Mouse (Mus musculus): ENCODE results near the gene Gne. TPM values are rescaled to one million over a fixed set of nuclear protein-coding genes. Genes with fewer than 3 reads are reported as not detected.

The Gne gene
- polyA plus RNA-seq, 1 experiment = 23.3 TPM

- no peak for DNase-seq
- 84% methylated on average over 11 of the region's 11 CpGs for WGBS
- TF ChIP-seq CTCF (IDR thresholded peaks at IDR 0.05; ENCODE audit: borderline replicate concordance, insufficient read depth, low read depth, low read length) (no peak), POLR2A (IDR thresholded peaks at IDR 0.05; ENCODE audit: borderline replicate concordance, insufficient read depth, low read length) (no peak)
These were observed 61.2 kb downstream of the Gne start for GRCm38 (mm10) chr4:44022766-44023165.

GRCm38 (mm10) chr4:44022323-44022722 is 61.7 kb downstream of the Gne start:
- TF ChIP-seq CTCF (IDR thresholded peaks at IDR 0.05; ENCODE audit: borderline replicate concordance, insufficient read depth, low read depth, low read length) = no peak
- TF ChIP-seq POLR2A (IDR thresholded peaks at IDR 0.05; ENCODE audit: borderline replicate concordance, insufficient read depth, low read length) = no peak
- Histone ChIP-seq H3K4me1 (ENCODE audit: control insufficient read depth, insufficient read depth, low read length) (no peaks in the 10 kb centered on the region), H3K27ac (ENCODE audit: insufficient read depth, low read length) (no peak overlapping the region), H3K27me3 (ENCODE audit: control insufficient read depth, insufficient read depth, low read length) (no peaks in the 10 kb centered on the region), H3K4me3 (replicated peaks; ENCODE audit: insufficient read depth, low read depth, low read length) (no peak overlapping the region)
- no peak for DNase-seq
- 88% methylated on average over 4 of the region's 4 CpGs for WGBS

More at GRCm38 (mm10) chr4:44022766-44023165, 61.2 kb downstream of the Gne start:
- Histone ChIP-seq H3K4me3 (replicated peaks; ENCODE audit: insufficient read depth, low read depth, low read length) (no peak overlapping the region), H3K27me3 (ENCODE audit: control insufficient read depth, insufficient read depth, low read length) (no peaks in the 10 kb centered on the region), H3K4me1 (ENCODE audit: control insufficient read depth, insufficient read depth, low read length) (no peaks in the 10 kb centered on the region), H3K27ac (ENCODE audit: insufficient read depth, low read length) (no peak overlapping the region)

- TF ChIP-seq CTCF (IDR thresholded peaks at IDR 0.05; ENCODE audit: borderline replicate concordance, insufficient read depth, low read depth, low read length) (no peak), POLR2A (IDR thresholded peaks at IDR 0.05; ENCODE audit: borderline replicate concordance, insufficient read depth, low read length) (no peak)
- no peak overlapping the region for H3K4me3 ChIP-seq (replicated peaks; ENCODE audit: insufficient read depth, low read depth, low read length)
- WGBS = 79% methylated on average over 12 of the region's 12 CpGs
These were observed 67.2 kb downstream of the Gne start for GRCm38 (mm10) chr4:44016791-44017190.

GRCm38 (mm10) chr4:44016071-44016470 is 67.9 kb downstream of the Gne start:
- Histone ChIP-seq H3K27me3 (ENCODE audit: control insufficient read depth, insufficient read depth, low read length) (no peaks in the 10 kb centered on the region), H3K27ac (ENCODE audit: insufficient read depth, low read length) (no peak overlapping the region), H3K4me3 (replicated peaks; ENCODE audit: insufficient read depth, low read depth, low read length) (no peak overlapping the region), H3K4me1 (ENCODE audit: control insufficient read depth, insufficient read depth, low read length) (peaks cover 3% of the 10 kb centered on the region)
- no peak for TF ChIP-seq CTCF (IDR thresholded peaks at IDR 0.05; ENCODE audit: borderline replicate concordance, insufficient read depth, low read depth, low read length)
- TF ChIP-seq POLR2A (IDR thresholded peaks at IDR 0.05; ENCODE audit: borderline replicate concordance, insufficient read depth, low read length) = no peak
- DNase-seq = no peak
- 87% methylated on average over 4 of the region's 4 CpGs for WGBS

More at GRCm38 (mm10) chr4:44016791-44017190, 67.2 kb downstream of the Gne start:
- Histone ChIP-seq H3K27me3 (ENCODE audit: control insufficient read depth, insufficient read depth, low read length) (no peaks in the 10 kb centered on the region), H3K27ac (ENCODE audit: insufficient read depth, low read length) (no peak overlapping the region), H3K4me1 (ENCODE audit: control insufficient read depth, insufficient read depth, low read length) (peaks cover 3% of the 10 kb centered on the region)
- DNase-seq = no peak

GRCm38 (mm10) chr4:44013391-44014070 is 70.4 kb downstream of the Gne start:
- Histone ChIP-seq H3K27ac (ENCODE audit: insufficient read depth, low read length) (no peak overlapping the region), H3K27me3 (ENCODE audit: control insufficient read depth, insufficient read depth, low read length) (no peaks in the 10 kb centered on the region), H3K4me1 (ENCODE audit: control insufficient read depth, insufficient read depth, low read length) (peaks cover 3% of the 10 kb centered on the region), H3K4me3 (replicated peaks; ENCODE audit: insufficient read depth, low read depth, low read length) (peak overlapping the region; percentile 74)
- 26% methylated on average over 11 of the region's 11 CpGs for WGBS
- DNase-seq = no peak
- TF ChIP-seq CTCF (IDR thresholded peaks at IDR 0.05; ENCODE audit: borderline replicate concordance, insufficient read depth, low read depth, low read length) (no peak), POLR2A (IDR thresholded peaks at IDR 0.05; ENCODE audit: borderline replicate concordance, insufficient read depth, low read length) (no peak)

- H3K27ac ChIP-seq (ENCODE audit: insufficient read depth, low read length) = peak overlapping the region; percentile 39
- no peaks in the 10 kb centered on the region for H3K27me3 ChIP-seq (ENCODE audit: control insufficient read depth, insufficient read depth, low read length)
- peak; percentile 92 to 97 for DNase-seq
- WGBS = under 1% methylated on average over 77 of the region's 77 CpGs
- H3K4me3 ChIP-seq (replicated peaks; ENCODE audit: insufficient read depth, low read depth, low read length) = peak overlapping the region; percentile 74
- peaks cover 3% of the 10 kb centered on the region for H3K4me1 ChIP-seq (ENCODE audit: control insufficient read depth, insufficient read depth, low read length)
- TF ChIP-seq POLR2A (IDR thresholded peaks at IDR 0.05; ENCODE audit: borderline replicate concordance, insufficient read depth, low read length) (peak; percentile 86), CTCF (IDR thresholded peaks at IDR 0.05; ENCODE audit: borderline replicate concordance, insufficient read depth, low read depth, low read length) (no peak)
These were observed 71.3 kb downstream of the Gne start for GRCm38 (mm10) chr4:44012376-44013367.

- H3K4me3 ChIP-seq (replicated peaks; ENCODE audit: insufficient read depth, low read depth, low read length) = peak overlapping the region; percentile 74
- 79% methylated on average over 3 of the region's 3 CpGs for WGBS
- no peak overlapping the region for H3K27ac ChIP-seq (ENCODE audit: insufficient read depth, low read length)
- DNase-seq = no peak
- H3K27me3 ChIP-seq (ENCODE audit: control insufficient read depth, insufficient read depth, low read length) = no peaks in the 10 kb centered on the region
- peaks cover 3% of the 10 kb centered on the region for H3K4me1 ChIP-seq (ENCODE audit: control insufficient read depth, insufficient read depth, low read length)
- TF ChIP-seq POLR2A (IDR thresholded peaks at IDR 0.05; ENCODE audit: borderline replicate concordance, insufficient read depth, low read length) (no peak), CTCF (IDR thresholded peaks at IDR 0.05; ENCODE audit: borderline replicate concordance, insufficient read depth, low read depth, low read length) (no peak)
These were observed 72.2 kb downstream of the Gne start for GRCm38 (mm10) chr4:44011799-44012198.
